Mouse (Mus musculus): ENCODE results near the gene Gpr31b. TPM values are rescaled to one million over a fixed set of nuclear protein-coding genes. Genes with fewer than 3 reads are reported as not detected.
A peak's percentile ranks its signal among the peaks of the same experiment; 100 is the strongest.
"Not testable (repeated sequence)": the region's sequence is repeated elsewhere in the genome, so short reads cannot be mapped to it uniquely, and the experiment has no call there.

Gpr31b gene
- not detected in 2 replicates for polyA plus RNA-seq (2014; fragmentation: Nextera tagmentation; extraction: Ambion mirVana)

GRCm38 (mm10) chr17:13052124-13052813 is at the start of gene Gpr31b:
TSS of gene Gpr31b (minus strand) at chr17:13052296.
- DNase-seq (ENCODE audit: low spot score); H3K36me3 ChIP-seq (replicated peaks; ENCODE audit: control insufficient read depth, insufficient read depth, low read depth, low read length); H3K9me3 ChIP-seq (replicated peaks; ENCODE audit: control insufficient read depth, low read length); H3K27ac ChIP-seq (replicated peaks; ENCODE audit: low read depth, low read length); H3K4me1 ChIP-seq (ENCODE audit: control insufficient read depth, insufficient read depth, low read length); H3K27me3 ChIP-seq (ENCODE audit: control insufficient read depth, insufficient read depth, low read length); H3K9ac ChIP-seq (replicated peaks; ENCODE audit: low read length); ATAC-seq (replicated peaks; ENCODE audit: insufficient number of reproducible peaks, low FRiP score, low TSS enrichment, low read depth); H3K4me3 ChIP-seq (ENCODE audit: low read depth, low read length); H3K4me2 ChIP-seq (ENCODE audit: low read depth, low read length): not testable (repeated sequence)
- no CpG with 5 or more reads among the region's 8 CpGs for WGBS

- no CpG with 5 or more reads among the region's 4 CpGs for WGBS
- H3K9ac ChIP-seq (replicated peaks; ENCODE audit: low read length); H3K4me3 ChIP-seq (ENCODE audit: low read depth, low read length); H3K27me3 ChIP-seq (ENCODE audit: control insufficient read depth, insufficient read depth, low read length); ATAC-seq (replicated peaks; ENCODE audit: insufficient number of reproducible peaks, low FRiP score, low TSS enrichment, low read depth); H3K4me1 ChIP-seq (ENCODE audit: control insufficient read depth, insufficient read depth, low read length); H3K36me3 ChIP-seq (replicated peaks; ENCODE audit: control insufficient read depth, insufficient read depth, low read depth, low read length); H3K9me3 ChIP-seq (replicated peaks; ENCODE audit: control insufficient read depth, low read length); DNase-seq (ENCODE audit: low spot score); H3K4me2 ChIP-seq (ENCODE audit: low read depth, low read length); H3K27ac ChIP-seq (replicated peaks; ENCODE audit: low read depth, low read length): not testable (repeated sequence)
Observed at GRCm38 (mm10) chr17:13092960-13093359, 40.9 kb upstream of the Gpr31b start.

GRCm38 (mm10) chr17:13092100-13092764 is 40.1 kb upstream of the Gpr31b start:
- DNase-seq (ENCODE audit: low spot score); H3K27me3 ChIP-seq (ENCODE audit: control insufficient read depth, insufficient read depth, low read length); H3K4me2 ChIP-seq (ENCODE audit: low read depth, low read length); H3K9me3 ChIP-seq (replicated peaks; ENCODE audit: control insufficient read depth, low read length); H3K4me3 ChIP-seq (ENCODE audit: low read depth, low read length); ATAC-seq (replicated peaks; ENCODE audit: insufficient number of reproducible peaks, low FRiP score, low TSS enrichment, low read depth); H3K27ac ChIP-seq (replicated peaks; ENCODE audit: low read depth, low read length); H3K4me1 ChIP-seq (ENCODE audit: control insufficient read depth, insufficient read depth, low read length); H3K36me3 ChIP-seq (replicated peaks; ENCODE audit: control insufficient read depth, insufficient read depth, low read depth, low read length); H3K9ac ChIP-seq (replicated peaks; ENCODE audit: low read length): not testable (repeated sequence)
- 67% methylated on average over 5 of the region's 8 CpGs for WGBS

GRCm38 (mm10) chr17:13091510-13091909 is 39.4 kb upstream of the Gpr31b start:
- H3K9me3 ChIP-seq (replicated peaks; ENCODE audit: control insufficient read depth, low read length); DNase-seq (ENCODE audit: low spot score); H3K4me1 ChIP-seq (ENCODE audit: control insufficient read depth, insufficient read depth, low read length); H3K27ac ChIP-seq (replicated peaks; ENCODE audit: low read depth, low read length); H3K9ac ChIP-seq (replicated peaks; ENCODE audit: low read length); H3K36me3 ChIP-seq (replicated peaks; ENCODE audit: control insufficient read depth, insufficient read depth, low read depth, low read length); H3K4me2 ChIP-seq (ENCODE audit: low read depth, low read length); H3K27me3 ChIP-seq (ENCODE audit: control insufficient read depth, insufficient read depth, low read length); H3K4me3 ChIP-seq (ENCODE audit: low read depth, low read length): not testable (repeated sequence)
- WGBS, result no CpG with 5 or more reads among the region's 1 CpGs
- ATAC-seq (replicated peaks; ENCODE audit: insufficient number of reproducible peaks, low FRiP score, low TSS enrichment, low read depth), result 0 out of 2 replicates have a peak, but pooled peaks have one; percentile 14

GRCm38 (mm10) chr17:13069227-13069626 is 17.1 kb upstream of the Gpr31b start:
- H3K4me3 ChIP-seq (ENCODE audit: low read depth, low read length); H3K4me2 ChIP-seq (ENCODE audit: low read depth, low read length); H3K9me3 ChIP-seq (replicated peaks; ENCODE audit: control insufficient read depth, low read length); H3K9ac ChIP-seq (replicated peaks; ENCODE audit: low read length); H3K4me1 ChIP-seq (ENCODE audit: control insufficient read depth, insufficient read depth, low read length); H3K27me3 ChIP-seq (ENCODE audit: control insufficient read depth, insufficient read depth, low read length); H3K36me3 ChIP-seq (replicated peaks; ENCODE audit: control insufficient read depth, insufficient read depth, low read depth, low read length); ATAC-seq (replicated peaks; ENCODE audit: insufficient number of reproducible peaks, low FRiP score, low TSS enrichment, low read depth); H3K27ac ChIP-seq (replicated peaks; ENCODE audit: low read depth, low read length); DNase-seq (ENCODE audit: low spot score): not testable (repeated sequence)
- 79% methylated on average over 3 of the region's 5 CpGs for WGBS

GRCm38 (mm10) chr17:13067864-13068385 is 15.8 kb upstream of the Gpr31b start:
- not testable (repeated sequence) for H3K4me3 ChIP-seq (ENCODE audit: low read depth, low read length); H3K4me1 ChIP-seq (ENCODE audit: control insufficient read depth, insufficient read depth, low read length); H3K27me3 ChIP-seq (ENCODE audit: control insufficient read depth, insufficient read depth, low read length); DNase-seq (ENCODE audit: low spot score); ATAC-seq (replicated peaks; ENCODE audit: insufficient number of reproducible peaks, low FRiP score, low TSS enrichment, low read depth); H3K9ac ChIP-seq (replicated peaks; ENCODE audit: low read length); H3K27ac ChIP-seq (replicated peaks; ENCODE audit: low read depth, low read length); H3K9me3 ChIP-seq (replicated peaks; ENCODE audit: control insufficient read depth, low read length); H3K4me2 ChIP-seq (ENCODE audit: low read depth, low read length); H3K36me3 ChIP-seq (replicated peaks; ENCODE audit: control insufficient read depth, insufficient read depth, low read depth, low read length)
- 20% methylated on average over 1 of the region's 4 CpGs for WGBS

- not testable (repeated sequence) for H3K9me3 ChIP-seq (replicated peaks; ENCODE audit: control insufficient read depth, low read length); H3K9ac ChIP-seq (replicated peaks; ENCODE audit: low read length); H3K4me3 ChIP-seq (ENCODE audit: low read depth, low read length); H3K4me2 ChIP-seq (ENCODE audit: low read depth, low read length); H3K27me3 ChIP-seq (ENCODE audit: control insufficient read depth, insufficient read depth, low read length); H3K4me1 ChIP-seq (ENCODE audit: control insufficient read depth, insufficient read depth, low read length); H3K36me3 ChIP-seq (replicated peaks; ENCODE audit: control insufficient read depth, insufficient read depth, low read depth, low read length); H3K27ac ChIP-seq (replicated peaks; ENCODE audit: low read depth, low read length); DNase-seq (ENCODE audit: low spot score); ATAC-seq (replicated peaks; ENCODE audit: insufficient number of reproducible peaks, low FRiP score, low TSS enrichment, low read depth)
- 96% methylated on average over 2 of the region's 7 CpGs for WGBS
Observed at GRCm38 (mm10) chr17:13062882-13063281, 10.8 kb upstream of the Gpr31b start.

GRCm38 (mm10) chr17:13060804-13061203 is 8.7 kb upstream of the Gpr31b start, which contains the start of gene Tcp10b:
TSS of gene Tcp10b (plus strand) at chr17:13061104.
- 88% methylated on average over 3 of the region's 4 CpGs for WGBS

More at GRCm38 (mm10) chr17:13060804-13061203, 8.7 kb upstream of the Gpr31b start, which contains the start of gene Tcp10b:
- not testable (repeated sequence) for H3K4me1 ChIP-seq (ENCODE audit: control insufficient read depth, insufficient read depth, low read length); H3K27me3 ChIP-seq (ENCODE audit: control insufficient read depth, insufficient read depth, low read length); H3K4me3 ChIP-seq (ENCODE audit: low read depth, low read length); H3K27ac ChIP-seq (replicated peaks; ENCODE audit: low read depth, low read length); H3K4me2 ChIP-seq (ENCODE audit: low read depth, low read length); ATAC-seq (replicated peaks; ENCODE audit: insufficient number of reproducible peaks, low FRiP score, low TSS enrichment, low read depth); H3K9me3 ChIP-seq (replicated peaks; ENCODE audit: control insufficient read depth, low read length); H3K36me3 ChIP-seq (replicated peaks; ENCODE audit: control insufficient read depth, insufficient read depth, low read depth, low read length); DNase-seq (ENCODE audit: low spot score); H3K9ac ChIP-seq (replicated peaks; ENCODE audit: low read length)

All from embryonic facial prominence, embryonic 11.5 days (tissue).